Mouse (Mus musculus) heart, postnatal 0 days (tissue): ENCODE measurements around the gene Otoa.

Experiments used
- CTCF ChIP-seq: IDR thresholded peaks from 2 replicates; pipeline ENCODE4 v1.5.1; 2016; ENCODE audit warnings: antibody characterized with exemption, control low read depth, low read depth
- EP300 ChIP-seq: IDR thresholded peaks from 2 replicates; pipeline ENCODE4 v1.6.1; 2016; ENCODE audit warnings: antibody characterized with exemption, low read depth

- TF ChIP-seq EP300 (no peak; the same call in 1 of the 2 replicates), CTCF (no peak)
These were observed 26.4 kb downstream of the Otoa start for GRCm38 (mm10) chr7:121107851-121108250.
